Comparison of ENCODE assay signal across 9 mouse cellular contexts in the genomic region with DNA sequence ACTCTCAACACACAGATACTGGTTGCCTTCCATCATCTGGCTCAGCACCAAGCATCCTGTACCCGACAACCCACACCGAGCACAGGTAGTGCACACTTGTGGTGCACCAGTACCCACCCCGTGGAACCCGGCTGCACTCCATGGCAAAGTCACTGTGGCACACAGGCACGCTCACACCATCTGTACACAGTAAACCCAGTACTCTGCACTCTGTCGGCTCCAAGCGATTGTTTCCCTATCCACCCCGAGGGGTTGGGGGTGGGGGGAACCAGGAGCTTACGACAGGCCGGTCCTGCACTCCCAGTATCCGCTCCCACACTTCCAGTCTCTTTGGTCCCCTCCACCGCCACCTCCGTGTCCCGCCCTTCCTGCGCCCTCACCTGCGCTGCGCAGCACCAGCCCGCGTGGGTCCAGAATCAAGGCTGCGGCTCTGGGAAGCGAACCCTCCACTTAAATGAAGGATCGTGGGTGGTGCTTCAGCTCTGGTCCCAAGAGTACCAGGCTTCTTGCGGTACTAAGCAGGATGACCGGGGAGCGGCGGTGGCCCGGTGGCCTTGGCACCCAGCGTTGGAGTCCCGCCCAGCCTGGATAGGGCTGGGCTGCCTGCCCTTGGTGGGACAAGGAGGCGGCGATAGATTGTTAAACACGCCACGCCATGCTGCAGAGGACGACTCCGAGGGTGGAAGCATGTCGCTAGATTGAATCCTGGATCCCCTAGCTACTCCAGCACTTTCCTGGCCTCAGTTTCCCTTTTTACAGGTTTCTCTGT. TPM values are rescaled to one million over a fixed set of nuclear protein-coding genes. Genes with fewer than 3 reads are reported as not detected.
DNase-seq lines count a peak whose midpoint lies in the region; ATAC-seq lines count a peak whose summit lies in the region.
"Had no signal": no experiment of that assay in that cellular context is flagged by ENCODE, and none has a peak within 500 bp of the region (broad histone marks: within the 10 kb centered on the region; RNA-seq: fewer than 3 reads in every experiment).

A gene (minus strand): TSS at position 515 of the 769 bp plus-strand sequence.

- peak within 1 kb of the TSS; percentile 53 for H3K9ac ChIP-seq in kidney, embryonic 16.5 days (replicated peaks; ENCODE audit: low read length)
- peak within 1 kb of the TSS; percentile 68 for H3K9ac ChIP-seq in heart, embryonic 13.5 days
- H3K9ac ChIP-seq in liver, embryonic 12.5 days: 0 out of 2 replicates have a peak within 1 kb of the TSS, but pooled peaks have one; percentile 7
- H3K9ac ChIP-seq in neural tube, embryonic 11.5 days (ENCODE audit: low read length): peak within 1 kb of the TSS; percentile 39; the same call in 1 of the 2 replicates

- H3K36me3 ChIP-seq in kidney, embryonic 16.5 days (ENCODE audit: insufficient read depth, low read length): no peaks in the 10 kb centered on the region
- H3K36me3 ChIP-seq in heart, embryonic 13.5 days: no peaks in the 10 kb centered on the region
- no peaks in the 10 kb centered on the region for H3K36me3 ChIP-seq in liver, embryonic 12.5 days
- no peaks in the 10 kb centered on the region for H3K36me3 ChIP-seq in neural tube, embryonic 11.5 days (ENCODE audit: control insufficient read depth, insufficient read depth, low read length)
- H3K36me3 ChIP-seq: G1E had no signal

- H3K27ac ChIP-seq in kidney, embryonic 16.5 days (ENCODE audit: low read length): no peak within 1 kb of the TSS
- no peak within 1 kb of the TSS for H3K27ac ChIP-seq in heart, embryonic 13.5 days (replicated peaks)
- no peak within 1 kb of the TSS for H3K27ac ChIP-seq in liver, embryonic 12.5 days
- no peak within 1 kb of the TSS for H3K27ac ChIP-seq in neural tube, embryonic 11.5 days (ENCODE audit: low read depth, low read length)

- peaks cover 24% of the 10 kb centered on the region; the same call in 1 of the 2 replicates for H3K4me1 ChIP-seq in kidney, embryonic 16.5 days (ENCODE audit: insufficient read depth, low read length)
- H3K4me1 ChIP-seq in heart, embryonic 13.5 days: peaks cover 50% of the 10 kb centered on the region
- H3K4me1 ChIP-seq in liver, embryonic 12.5 days: peaks cover 24% of the 10 kb centered on the region
- 0 out of 2 replicates have a peak, but pooled peaks cover 5% of the 10 kb centered on the region for H3K4me1 ChIP-seq in neural tube, embryonic 11.5 days (ENCODE audit: control insufficient read depth, insufficient read depth, low read length)

- no peak for DNase-seq in kidney, adult 9 months
- DNase-seq in adrenal gland, adult 8-10 months: peak; percentile 51
- DNase-seq in neural tube, embryonic 11.5 days (ENCODE audit: low spot score): no peak
- DNase-seq in urinary bladder, postnatal 14 days (ENCODE audit: low spot score): no peak
- DNase-seq in layer of hippocampus, postnatal 25 days (ENCODE audit: extremely low spot score in 1 of 2, low spot score in 1 of 2): no peak

- no peak for ATAC-seq in kidney, embryonic 16.5 days (ENCODE audit: low FRiP score, low TSS enrichment)
- no peak for ATAC-seq in heart, embryonic 13.5 days (ENCODE audit: extremely low read depth, insufficient number of reproducible peaks, low FRiP score, low TSS enrichment)
- 0 out of 2 replicates have a peak, but pooled peaks have one; percentile 24 for ATAC-seq in liver, embryonic 12.5 days
- ATAC-seq in neural tube, embryonic 11.5 days (ENCODE audit: insufficient read depth, low FRiP score, low TSS enrichment): no peak

- peak within 1 kb of the TSS; percentile 47 for H3K4me3 ChIP-seq in kidney, embryonic 16.5 days (ENCODE audit: low read length)
- H3K4me3 ChIP-seq in heart, embryonic 13.5 days: peak within 1 kb of the TSS; percentile 52
- H3K4me3 ChIP-seq in liver, embryonic 12.5 days: peak within 1 kb of the TSS; percentile 43
- H3K4me3 ChIP-seq in neural tube, embryonic 11.5 days (ENCODE audit: low read depth, low read length): peak within 1 kb of the TSS; percentile 27

- peak within 1 kb of the TSS; percentile 79 for H3K4me2 ChIP-seq in kidney, embryonic 16.5 days (replicated peaks; ENCODE audit: low read depth, low read length)
- peak within 1 kb of the TSS; percentile 83 for H3K4me2 ChIP-seq in heart, embryonic 13.5 days
- H3K4me2 ChIP-seq in liver, embryonic 12.5 days: peak within 1 kb of the TSS; percentile 67
- H3K4me2 ChIP-seq in neural tube, embryonic 11.5 days (ENCODE audit: low read depth): peak within 1 kb of the TSS; percentile 43

- H3K27me3 ChIP-seq in kidney, embryonic 16.5 days (ENCODE audit: insufficient read depth, low read length): peaks cover 20% of the 10 kb centered on the region
- peaks cover 60% of the 10 kb centered on the region for H3K27me3 ChIP-seq in heart, embryonic 13.5 days (replicated peaks)
- H3K27me3 ChIP-seq in liver, embryonic 12.5 days (replicated peaks): peaks cover 53% of the 10 kb centered on the region
- H3K27me3 ChIP-seq in neural tube, embryonic 11.5 days (ENCODE audit: control insufficient read depth, insufficient read depth, low read length): peaks cover 26% of the 10 kb centered on the region

- WGBS in kidney, embryonic 16.5 days: 4% methylated on average over 36 of the region's 36 CpGs
- WGBS in heart, embryonic 13.5 days: 3% methylated on average over 36 of the region's 36 CpGs
- WGBS in liver, embryonic 12.5 days (ENCODE audit: insufficient replicate concordance): 4% methylated on average over 36 of the region's 36 CpGs
- WGBS in neural tube, embryonic 11.5 days: 3% methylated on average over 34 of the region's 36 CpGs

- H3K9me3 ChIP-seq in kidney, embryonic 16.5 days (ENCODE audit: low read length): no peaks in the 10 kb centered on the region
- H3K9me3 ChIP-seq in heart, embryonic 13.5 days: no peaks in the 10 kb centered on the region
- H3K9me3 ChIP-seq in liver, embryonic 12.5 days (replicated peaks): no peaks in the 10 kb centered on the region
- H3K9me3 ChIP-seq in neural tube, embryonic 11.5 days (ENCODE audit: control insufficient read depth, low read length): no peaks in the 10 kb centered on the region
- H3K9me3 ChIP-seq: G1E had no signal

RNA-seq across cellular contexts. Expression of the gene that starts here (rescaled TPM):
- polyA plus RNA-seq in kidney, embryonic 16.5 days (2015; fragmentation: Nextera tagmentation; extraction: Ambion mirVana): 4.8 and 5.2 TPM in 2 replicates
- total RNA-seq in adrenal gland, adult 8-10 months (2022): 1 to 10 TPM; 5.4 to 9.5 (median 6.5) TPM
- 4.3 and 4.6 TPM in 2 replicates for polyA plus RNA-seq in heart, embryonic 13.5 days (2015; fragmentation: Nextera tagmentation; extraction: Ambion mirVana)
- polyA plus RNA-seq in liver, embryonic 12.5 days (2016; fragmentation: Nextera tagmentation; extraction: Ambion mirVana): 3.4 and 3.6 TPM in 2 replicates
- polyA plus RNA-seq in neural tube, embryonic 11.5 days (2014; fragmentation: Nextera tagmentation; extraction: Ambion mirVana): 2.0 and 3.1 TPM in 2 replicates
- 1 to 10 TPM; 3.9 to 5.6 TPM for total RNA-seq in layer of hippocampus, postnatal 25 days (2021)

Comparison
In these comparisons a context has a peak if more than half of its experiments do, and no peak if none do; other contexts are left out.
1. H3K9ac ChIP-seq: peak in every context shown above with its lines; median percentile 68 in heart, embryonic 13.5 days; 53 in kidney, embryonic 16.5 days; 39 in neural tube, embryonic 11.5 days; 7 in liver, embryonic 12.5 days.